Mouse (Mus musculus): ENCODE results near the gene Plxdc2.

Gene Plxdc2

GRCm38 (mm10) chr2:16414340-16414976 lies 58.4 kb downstream of the Plxdc2 start:
- DNase-seq, result no peak

DNA sequence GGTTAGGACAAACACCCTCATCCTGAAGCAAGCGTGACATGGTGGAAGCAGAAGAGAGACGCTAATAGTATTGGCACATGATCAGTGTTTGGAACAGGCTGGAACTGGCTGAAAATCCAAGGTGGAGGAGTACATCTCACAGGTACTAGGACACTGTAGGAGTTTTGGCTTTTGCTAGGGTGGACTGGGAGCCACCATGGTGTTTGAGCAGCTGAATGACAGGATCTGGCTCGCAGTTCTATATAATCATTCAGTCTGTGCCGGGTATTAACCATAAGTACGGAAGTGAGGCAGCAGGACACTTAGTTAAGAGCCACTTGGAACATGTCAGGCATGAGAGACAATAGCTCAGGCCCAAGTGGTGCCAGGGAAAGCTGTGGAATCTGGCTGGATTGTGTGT lies 82.9 kb downstream of the Plxdc2 start:
- DNase-seq, result no peak

DNA sequence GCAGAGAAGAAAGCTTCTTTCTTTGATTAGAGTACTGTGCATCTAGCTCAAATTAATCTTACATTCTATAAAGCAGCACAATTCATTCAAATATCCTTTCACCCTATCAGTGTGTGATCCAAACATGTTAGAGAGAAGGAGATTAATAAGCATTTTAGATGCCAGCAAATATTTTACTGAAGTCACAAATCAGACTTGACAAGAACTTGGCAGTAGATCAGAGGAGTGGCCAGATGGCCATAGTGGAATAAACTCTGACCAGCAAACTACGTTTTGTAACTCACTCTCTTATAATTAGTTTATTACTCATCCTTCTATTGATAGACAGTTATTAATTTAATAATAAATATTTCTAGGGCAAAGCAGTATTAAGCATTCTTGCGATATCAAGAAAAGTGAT lies 86.5 kb downstream of the Plxdc2 start:
- no peak for DNase-seq

- no peak for DNase-seq
Observed at GRCm38 (mm10) chr2:16447936-16448335, 91.8 kb downstream of the Plxdc2 start.

DNA sequence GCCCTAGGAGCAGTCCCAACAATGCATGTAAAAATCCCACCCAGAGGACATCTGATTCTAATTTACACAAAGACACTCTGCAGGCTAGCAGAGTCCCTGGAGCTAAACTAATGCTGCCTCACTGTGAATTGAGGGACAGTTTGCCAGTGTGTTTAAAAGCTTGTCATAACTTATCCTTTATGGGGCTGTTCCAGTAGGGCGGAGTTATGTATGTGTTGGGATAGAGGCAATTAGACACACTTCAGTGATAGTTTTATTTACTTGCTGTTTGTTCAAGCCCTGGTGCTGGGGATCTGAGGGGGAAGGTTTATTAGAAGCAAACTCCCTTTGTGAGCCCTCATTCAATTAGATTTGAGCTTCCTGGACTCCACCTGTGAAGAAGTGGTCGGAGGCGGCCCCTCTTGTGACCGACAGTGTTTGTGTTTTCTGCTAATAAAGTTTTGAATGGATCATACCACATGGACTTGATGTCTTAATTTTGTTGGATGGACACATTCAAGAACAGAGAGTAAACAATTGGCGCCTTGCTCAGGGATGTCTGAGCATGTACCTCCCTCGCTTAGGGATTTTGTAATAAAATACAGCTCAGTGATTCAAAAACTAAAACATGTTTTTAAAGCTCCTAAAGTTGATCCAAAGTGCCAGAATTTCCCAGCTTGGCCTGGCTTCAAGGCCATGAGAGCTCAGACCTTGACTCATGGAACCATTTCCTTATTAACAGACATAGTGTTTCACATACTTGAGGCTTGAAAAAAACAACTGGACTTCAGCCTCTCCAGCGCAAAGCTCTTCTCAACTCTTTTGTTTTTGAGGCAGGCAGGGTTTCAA lies 94.9 kb downstream of the Plxdc2 start:
- no peak for DNase-seq

- DNase-seq, result no peak
Observed at GRCm38 (mm10) chr2:16451666-16452009, 95.5 kb downstream of the Plxdc2 start.

GRCm38 (mm10) chr2:16452080-16452479 lies 96.0 kb downstream of the Plxdc2 start:
- peak; percentile 31 for DNase-seq

DNA sequence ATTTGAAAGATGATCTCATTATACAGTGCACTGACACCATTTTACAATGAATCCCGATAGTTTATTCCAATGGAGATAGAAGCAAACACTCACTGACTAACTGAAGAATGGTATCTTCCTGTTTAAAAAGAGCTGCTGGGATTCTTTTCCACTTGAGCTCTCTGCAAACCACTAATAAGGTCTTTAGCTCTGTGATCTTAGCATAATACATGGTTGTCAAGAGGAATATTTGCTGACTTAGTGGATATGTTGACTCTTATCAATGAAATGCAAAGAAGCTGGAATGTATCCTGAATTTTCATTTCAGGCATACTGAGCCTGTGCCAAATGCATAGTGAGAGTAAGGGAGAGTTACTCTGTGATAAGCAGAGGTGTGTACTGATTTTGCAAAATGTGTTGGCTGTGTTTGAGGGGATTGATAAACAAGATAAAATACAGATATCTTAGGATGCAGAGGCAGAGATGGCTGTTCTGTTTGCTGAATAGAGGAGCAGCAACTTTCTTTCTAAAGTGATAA lies 100.2 kb downstream of the Plxdc2 start:
- DNase-seq, result no peak

DNA sequence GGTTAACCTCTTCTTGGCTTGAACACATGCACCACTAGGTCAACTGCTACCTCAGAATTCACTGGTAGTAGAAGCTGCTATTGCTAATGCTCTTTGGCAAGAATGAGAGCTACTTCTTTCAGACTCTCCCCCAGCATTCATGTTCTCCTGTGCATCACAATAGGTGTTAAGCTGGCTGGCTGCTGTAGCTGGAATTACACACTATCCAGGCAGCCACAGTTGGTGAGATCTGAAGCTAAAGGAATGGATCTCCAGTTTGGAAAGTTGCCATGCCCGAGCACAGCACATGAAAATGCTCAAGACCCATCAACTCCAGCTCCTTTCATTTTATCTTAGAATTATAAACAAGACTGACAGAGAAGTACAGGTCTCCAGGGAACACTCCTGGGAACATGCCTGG lies 103.4 kb downstream of the Plxdc2 start:
- DNase-seq, result no peak

DNA sequence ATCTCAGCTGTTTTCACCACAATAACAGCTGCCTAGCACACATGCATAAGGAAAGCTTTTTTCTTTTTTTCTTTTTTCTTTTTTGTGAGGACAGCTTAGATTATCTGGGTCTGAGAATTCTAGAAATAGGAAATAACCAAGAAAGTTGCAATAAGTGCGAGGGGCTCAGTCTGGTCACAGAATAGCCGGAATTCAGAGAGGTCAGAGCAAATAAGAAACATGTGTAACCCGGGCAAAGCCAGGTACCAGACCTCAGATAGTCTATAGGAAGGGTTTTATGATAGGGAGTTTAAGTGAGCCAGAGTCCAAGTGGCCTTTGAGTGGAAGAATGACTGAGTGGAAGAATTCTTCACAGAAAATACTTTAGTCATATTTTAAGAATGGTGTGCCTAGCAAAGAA lies 114.0 kb downstream of the Plxdc2 start:
- no peak for DNase-seq

DNA sequence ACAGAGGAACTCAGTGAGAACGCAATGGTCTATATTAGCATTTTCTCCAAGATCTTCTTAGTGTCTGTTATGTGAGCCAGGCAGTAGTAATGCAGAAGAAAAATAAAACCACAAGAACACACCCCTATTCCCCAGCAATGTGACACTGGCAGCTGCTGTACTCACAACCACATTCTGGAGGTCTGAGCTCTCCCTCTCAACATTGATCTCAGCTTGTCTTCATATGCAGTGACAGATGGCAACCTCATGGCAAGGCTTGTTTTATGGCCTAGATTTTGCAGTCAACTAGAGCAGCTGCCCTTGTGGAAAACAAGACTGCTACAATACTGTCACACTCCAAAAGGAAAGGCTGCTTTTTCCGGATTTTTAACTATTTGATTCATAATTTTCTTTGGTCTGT lies 127.8 kb downstream of the Plxdc2 start:
- DNase-seq, result peak; percentile 36

DNA sequence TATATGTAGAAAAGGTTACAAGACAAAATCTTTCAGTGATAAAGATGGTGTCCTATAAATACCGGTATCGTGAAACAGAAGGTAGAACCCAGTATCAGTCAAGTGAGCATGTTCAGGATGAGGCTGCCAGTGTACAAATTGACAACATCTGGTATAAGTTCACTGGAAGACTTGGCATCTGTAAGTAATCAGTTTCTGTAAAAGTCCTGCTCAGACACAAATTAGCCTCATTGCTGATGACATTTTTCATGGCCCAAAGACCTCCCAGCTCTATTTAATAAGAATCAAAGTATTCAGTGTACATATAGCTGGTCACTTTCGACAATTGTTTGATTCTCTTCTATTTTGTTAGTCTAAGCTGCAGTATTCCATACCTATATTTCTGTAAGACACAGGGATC lies 129.9 kb downstream of the Plxdc2 start:
- no peak for DNase-seq

DNA sequence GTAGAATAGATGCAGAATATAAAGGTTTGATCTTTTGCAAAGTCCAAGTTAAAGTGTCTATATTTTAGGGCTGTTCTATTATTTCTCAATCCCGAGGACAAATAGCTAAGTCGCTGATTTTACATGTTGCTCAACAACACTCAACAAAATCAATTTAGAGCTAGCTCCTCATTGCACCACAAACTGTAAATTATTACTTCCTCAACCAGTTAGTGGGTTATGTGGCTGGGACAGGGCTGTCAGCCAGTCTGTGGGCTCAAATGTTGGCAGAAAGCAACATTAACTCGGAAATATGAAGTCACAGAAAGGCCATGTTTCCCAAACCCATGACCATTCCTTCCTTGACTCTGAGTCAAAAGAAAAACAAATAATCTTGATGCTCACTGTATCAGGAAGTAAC lies 135.1 kb downstream of the Plxdc2 start:
- no peak for DNase-seq

- DNase-seq, result no peak
Observed at GRCm38 (mm10) chr2:16502843-16503242, 146.7 kb downstream of the Plxdc2 start.

DNA sequence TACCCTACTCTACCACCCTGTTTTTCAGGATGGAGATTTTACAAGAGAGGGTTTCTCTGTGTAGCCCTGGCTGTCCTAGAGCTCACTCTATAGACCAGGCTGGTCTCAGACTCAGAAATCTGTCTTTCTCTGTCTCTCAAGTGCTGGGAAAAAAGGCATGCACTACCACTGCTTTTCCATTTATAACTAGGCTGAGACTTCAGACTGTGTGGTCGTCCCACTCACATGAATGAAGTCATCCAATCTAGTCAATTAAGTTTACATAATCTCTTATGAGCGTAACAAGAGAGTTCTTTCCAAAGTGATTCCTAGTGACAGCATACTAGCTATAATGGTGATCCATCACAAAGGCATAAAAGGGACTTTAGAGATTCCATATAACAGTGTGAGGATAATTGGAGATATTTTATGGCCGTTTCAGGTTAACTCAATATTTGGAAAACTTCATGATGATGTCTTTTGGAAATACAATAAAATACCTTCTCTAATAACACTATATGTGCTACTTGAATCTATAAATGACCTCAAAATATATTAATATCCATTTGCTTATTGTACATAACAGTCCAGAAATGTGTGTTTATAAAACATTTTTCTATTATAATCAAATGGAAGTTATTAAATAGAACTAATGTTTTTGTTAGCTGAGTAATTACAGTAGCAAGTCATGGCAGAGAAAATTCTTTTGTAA lies 151.6 kb downstream of the Plxdc2 start:
- no peak for DNase-seq

DNA sequence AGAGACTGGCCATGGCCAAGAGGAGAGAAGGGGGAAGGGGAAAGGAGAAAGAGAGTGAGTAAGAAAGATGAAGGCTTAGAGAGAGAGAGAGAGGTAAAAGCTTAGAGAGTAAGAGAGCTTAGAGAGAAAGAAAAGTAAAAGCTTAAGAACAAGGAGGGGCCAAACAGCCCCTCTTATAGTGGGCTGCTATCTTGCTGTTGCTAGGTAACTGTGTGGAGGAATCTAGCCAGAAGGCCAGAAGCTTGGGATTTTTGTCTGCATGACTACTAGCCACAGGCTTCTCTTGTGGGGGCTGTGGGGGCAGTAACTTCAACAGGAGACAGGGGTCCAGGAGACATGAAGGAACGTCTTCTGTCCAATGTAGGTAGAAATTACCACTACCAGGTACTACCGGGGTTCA lies 162.0 kb downstream of the Plxdc2 start:
- no peak for DNase-seq

DNA sequence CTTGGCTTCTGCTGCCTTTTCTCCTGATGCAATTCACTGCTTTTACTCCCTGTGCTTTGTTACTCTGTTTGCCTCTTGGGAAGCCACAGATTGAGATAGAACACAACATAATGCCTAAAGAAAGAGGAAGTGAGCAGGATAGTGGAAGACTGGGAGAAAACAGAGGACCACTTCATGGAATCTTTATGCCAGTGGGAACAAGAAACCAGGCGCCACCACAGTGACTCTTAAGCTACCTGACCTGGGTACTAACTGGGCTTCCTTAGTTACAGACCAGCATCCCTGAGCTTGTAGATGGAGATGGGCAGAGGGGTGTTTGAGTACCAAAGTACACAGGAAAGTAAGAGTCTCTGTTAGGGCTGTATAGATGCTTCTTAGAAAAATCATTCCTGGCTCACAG lies 167.3 kb downstream of the Plxdc2 start:
- DNase-seq, result no peak

DNA sequence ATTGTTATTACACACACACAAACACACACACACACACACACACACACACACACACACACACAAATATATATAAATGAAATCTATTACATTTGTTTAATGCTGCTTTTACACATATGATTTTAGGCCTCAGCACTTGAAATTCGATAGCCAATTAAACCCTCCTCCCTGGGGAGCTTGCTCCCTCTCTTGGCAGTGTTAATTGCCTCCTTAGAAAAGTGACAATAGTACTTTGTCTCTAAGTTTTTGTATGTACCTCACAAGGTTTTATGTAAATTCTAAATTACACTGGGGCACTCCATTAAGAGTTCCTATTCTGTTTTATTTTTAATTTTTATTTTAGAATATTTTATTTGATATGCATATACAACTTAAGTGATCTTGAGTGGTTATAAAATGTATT lies 176.1 kb downstream of the Plxdc2 start:
- no peak for DNase-seq

GRCm38 (mm10) chr2:16534566-16534965 lies 178.5 kb downstream of the Plxdc2 start:
- no peak for DNase-seq

- DNase-seq, result no peak
Observed at GRCm38 (mm10) chr2:16541226-16541625, 185.1 kb downstream of the Plxdc2 start.

DNA sequence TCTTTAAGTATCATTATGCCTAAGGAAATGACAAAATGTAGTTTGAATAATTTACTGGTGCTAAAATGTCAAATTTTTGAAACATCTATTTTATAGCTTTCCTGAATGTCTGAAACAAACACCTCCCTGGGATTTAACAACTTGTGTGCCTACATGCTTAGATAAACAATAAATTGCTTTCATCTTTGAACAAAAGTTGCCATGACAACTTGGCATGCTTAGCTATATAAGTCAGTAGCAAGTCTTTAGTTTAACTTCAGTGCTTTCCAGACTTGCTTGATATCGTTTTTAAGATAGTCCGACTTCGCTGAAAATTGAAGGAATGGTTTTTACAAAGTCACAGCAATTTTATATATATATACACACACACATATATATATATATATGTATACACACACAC lies 189.1 kb downstream of the Plxdc2 start:
- DNase-seq, result no peak

DNA sequence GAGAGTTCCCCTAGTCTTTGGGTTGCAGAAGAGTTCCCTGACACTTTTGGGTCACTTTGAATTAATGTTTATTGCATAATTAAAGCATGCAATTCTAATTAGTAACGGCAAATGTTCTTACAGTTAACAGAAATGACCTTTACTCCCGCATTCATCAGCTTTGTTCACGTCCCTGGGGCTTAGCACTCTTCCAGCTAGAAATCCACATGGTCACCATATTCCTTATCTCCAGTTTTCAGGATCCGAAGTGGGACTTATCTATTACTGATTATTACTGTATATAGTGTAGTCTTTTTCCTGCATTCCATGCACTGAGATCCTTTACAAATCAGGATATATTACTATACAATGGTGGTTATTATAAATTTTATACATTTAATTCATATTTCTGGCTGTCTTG lies 203.2 kb downstream of the Plxdc2 start:
- DNase-seq, result no peak

GRCm38 (mm10) chr2:16568263-16568662 lies 212.2 kb downstream of the Plxdc2 start:
- no peak for DNase-seq

DNA sequence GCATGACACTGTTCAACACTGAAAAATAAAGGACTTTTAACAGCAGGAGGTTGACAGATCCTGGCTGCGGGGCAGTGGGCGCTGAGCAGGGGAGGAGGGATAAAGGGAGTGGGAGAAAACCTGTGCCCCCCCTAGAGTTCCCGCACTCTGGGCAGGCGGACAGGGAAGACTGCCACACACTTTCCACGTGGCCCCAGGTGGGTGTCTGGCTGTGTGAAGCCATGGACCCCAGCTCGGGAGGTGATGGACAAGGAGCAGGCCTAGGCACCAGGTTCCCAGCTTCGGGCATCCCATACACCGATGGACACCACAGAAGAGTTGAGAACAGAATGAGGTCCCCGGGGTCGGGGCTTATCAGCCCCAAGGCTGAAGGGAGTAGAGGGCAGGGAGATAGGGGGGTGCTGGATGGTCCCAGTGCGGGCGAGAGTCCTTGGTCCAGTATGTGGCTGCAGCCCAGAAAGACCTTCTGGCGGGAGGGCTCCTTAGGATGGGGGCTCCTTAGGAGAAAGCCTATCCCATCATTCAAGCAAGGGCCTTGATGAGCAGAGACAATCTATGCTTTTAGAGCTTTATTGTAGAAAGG lies 215.2 kb downstream of the Plxdc2 start:
- DNase-seq, result no peak

Data from thymus, postnatal 25 days (tissue).